Mouse (Mus musculus) liver, postnatal 0 days (tissue): ENCODE results near the gene Ift27.

ENCODE experiments used
- CTCF ChIP-seq: sonication (generic); IDR thresholded peaks from 2 replicates; pipeline ENCODE4 v1.5.1; 2016; ENCODE audit warnings: antibody characterized with exemption, low read depth
- EP300 ChIP-seq: IDR thresholded peaks from 2 replicates; pipeline ENCODE4 v1.6.1; 2016; ENCODE audit warnings: antibody characterized with exemption, low read depth, mild to moderate bottlenecking

GRCm38 (mm10) chr15:78116936-78117335, 57.0 kb downstream of the Ift27 start:
- no peak for TF ChIP-seq CTCF
- TF ChIP-seq EP300: no peak
